Mouse (Mus musculus): ENCODE measurements at regions not wholly inside any gene's neighbourhood (a gene's known extent, or its start where the extent isn't known, plus 50 kb on each side); places are given as distances from the start of the nearest gene placed in this dataset.
A peak's percentile ranks its signal among the peaks of the same experiment; 100 is the strongest.

DNA sequence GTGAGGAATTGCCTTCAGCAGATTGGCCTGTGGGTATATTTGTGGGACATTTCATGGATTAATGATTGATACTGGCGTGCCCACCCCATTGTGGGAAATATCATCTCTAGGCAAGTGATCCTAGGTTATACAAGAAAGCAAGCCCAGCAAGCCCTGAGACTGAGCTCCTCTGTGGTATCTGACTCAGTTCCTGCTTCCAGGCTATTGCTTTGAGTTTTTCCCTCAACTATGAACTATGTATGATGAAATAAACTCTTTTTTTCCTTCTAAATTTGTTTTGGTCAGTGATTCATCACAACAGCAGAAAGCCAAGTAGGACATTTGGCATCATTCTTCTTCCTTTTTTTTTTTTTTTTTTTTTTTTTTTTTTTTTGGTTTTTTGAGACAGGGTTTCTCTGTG is 119.8 kb downstream of the Tbr1 start:
- DNase-seq (ENCODE audit: low spot score in 2 of 2), result no peak

DNA sequence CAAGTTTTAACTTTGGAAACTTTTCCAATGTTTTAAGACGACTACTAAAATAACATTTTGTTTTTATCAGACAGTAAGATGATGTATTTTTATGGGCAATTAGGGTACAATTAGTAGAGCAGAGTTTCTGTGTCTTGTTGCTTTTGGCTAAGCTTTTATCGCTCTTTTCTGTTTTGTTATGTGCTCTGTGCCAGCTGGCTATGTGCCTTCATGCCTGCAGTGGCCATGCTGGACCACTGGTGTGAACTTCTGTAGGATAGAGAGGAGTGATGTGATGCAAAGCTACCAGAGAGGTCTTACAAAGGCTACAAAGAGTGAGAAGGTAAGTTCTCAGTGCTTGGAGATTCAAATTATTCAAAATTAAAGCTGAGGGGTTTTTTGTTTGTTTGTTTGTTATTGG is 108.0 kb upstream of the Slc4a10 start:
- DNase-seq (ENCODE audit: low spot score in 2 of 2), result no peak

DNA sequence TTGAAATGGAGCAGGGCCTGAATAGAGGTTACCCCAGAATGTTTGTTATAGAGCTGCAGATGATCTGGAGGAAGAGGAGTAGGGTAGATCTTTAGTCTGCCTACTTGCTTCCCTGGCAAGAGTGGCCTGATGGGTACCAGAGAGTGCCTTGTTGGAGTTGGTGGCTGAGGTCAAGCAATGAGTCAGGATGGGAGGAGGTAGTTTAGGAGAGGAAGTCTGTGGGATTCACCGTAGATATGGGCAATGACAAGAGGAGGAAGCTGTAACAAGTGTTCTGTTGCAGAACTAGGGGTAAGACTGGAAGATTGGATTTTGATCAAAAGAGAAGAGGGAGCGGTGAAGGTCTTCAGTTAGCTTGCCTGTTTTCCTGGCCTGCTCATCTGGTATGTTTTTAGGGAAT is 80.3 kb upstream of the Slc4a10 start:
- DNase-seq (ENCODE audit: low spot score in 2 of 2), result no peak

DNA sequence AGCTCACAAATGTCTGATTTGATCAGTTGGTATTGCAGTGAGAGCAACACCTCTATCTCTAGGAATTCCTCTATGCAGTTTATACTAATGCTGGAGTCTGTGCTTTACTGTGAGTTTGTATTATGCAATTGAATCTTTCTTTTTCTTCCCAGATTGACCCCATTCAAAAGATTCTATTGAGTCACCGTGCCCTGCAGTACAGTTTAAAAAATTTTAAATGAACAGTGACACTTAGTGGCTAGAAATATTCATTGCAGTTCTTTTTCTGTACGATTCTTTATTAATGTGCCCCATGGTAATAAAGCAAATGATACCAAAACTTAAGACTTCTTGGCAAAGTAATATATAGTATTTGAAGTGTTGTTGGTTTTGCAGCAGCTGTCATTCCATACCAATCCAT is 78.5 kb upstream of the Slc4a10 start:
- peak in 1 of 2 experiments; percentile 40 for DNase-seq (ENCODE audit: low spot score in 2 of 2)

DNA sequence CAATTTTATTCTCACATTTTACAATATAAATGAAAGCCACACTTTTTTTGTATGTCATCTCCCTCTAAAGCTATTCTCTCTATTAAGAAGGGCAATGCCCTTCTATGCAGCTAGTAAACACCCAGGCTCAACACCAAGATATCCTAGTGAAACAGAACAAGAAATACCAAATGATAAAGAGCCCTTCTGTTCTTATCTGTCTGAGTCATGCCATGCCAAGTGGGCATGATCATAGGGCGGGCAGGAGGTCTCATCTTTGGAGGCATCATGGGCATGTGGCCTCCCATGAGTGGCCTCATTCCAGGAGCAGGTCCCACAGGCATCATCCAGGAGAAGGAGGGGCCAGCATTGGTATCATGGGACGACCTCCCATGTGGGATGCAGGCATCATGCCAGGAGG is 76.2 kb upstream of the Slc4a10 start:
- no peak for DNase-seq (ENCODE audit: low spot score in 2 of 2)

DNA sequence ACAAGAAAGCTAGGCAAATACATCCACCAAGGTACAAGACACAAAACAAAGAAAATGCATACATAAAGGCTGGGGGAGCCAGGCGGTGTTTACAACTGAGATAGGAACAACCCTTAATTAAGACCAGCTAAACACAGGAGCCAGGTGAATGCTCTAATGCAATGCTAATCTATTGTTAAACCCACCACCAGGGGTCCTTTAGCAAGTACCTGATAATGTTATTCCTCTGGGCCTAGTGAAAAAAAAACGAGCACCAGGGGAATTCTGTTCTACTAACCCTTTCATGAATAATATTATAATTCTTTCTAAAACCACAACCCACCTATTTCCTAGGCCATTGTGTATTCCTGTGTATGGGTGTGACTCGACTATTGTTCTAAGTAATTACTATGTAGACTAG is 61.5 kb upstream of the Slc4a10 start:
- DNase-seq (ENCODE audit: low spot score in 2 of 2), result no peak

DNA sequence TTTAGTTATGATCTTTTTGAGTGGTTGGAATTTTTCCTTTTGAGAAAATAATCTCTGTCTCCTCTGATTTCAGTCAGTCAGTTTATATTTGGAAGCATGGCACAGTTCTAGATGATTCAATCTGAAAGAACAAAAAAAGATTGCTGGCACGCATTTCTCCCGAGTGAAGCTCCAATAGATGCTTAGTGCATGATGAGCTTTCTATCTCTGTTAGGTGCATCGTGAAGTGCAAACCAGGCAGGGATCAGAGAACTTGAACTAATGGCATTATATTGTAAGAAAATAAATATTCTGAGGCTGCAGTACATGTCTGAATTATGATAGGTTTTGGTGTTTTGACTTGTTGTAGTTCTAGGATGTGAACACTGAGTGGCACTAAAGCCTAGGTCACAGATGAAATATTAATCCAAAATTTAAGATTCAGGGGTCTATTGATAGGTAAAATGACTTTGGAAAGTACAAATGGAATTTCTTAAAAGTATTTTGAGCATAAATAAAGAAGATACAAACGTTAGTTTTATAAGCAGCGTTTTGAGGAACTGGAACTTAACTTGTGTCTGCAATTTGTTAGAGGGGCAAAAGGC is 59.2 kb upstream of the Slc4a10 start:
- DNase-seq (ENCODE audit: low spot score in 2 of 2), result peak; percentile 14 to 28
